Mouse (Mus musculus) gastrocnemius, postnatal 4 days (tissue): Measurements from ENCODE around the gene Zfp277. TPM values are rescaled to one million over a fixed set of nuclear protein-coding genes. Genes with fewer than 3 reads are reported as not detected.

ENCODE experiments used
- DNase-seq, 2 experiments: peaks; one replicate each; pipeline ENCODE4 v3.0.0; 2021 to 2022; ENCODE audit warnings: low spot score in 2 of 2, mixed read lengths in 2 of 2
- long read RNA-seq, 2 experiments: library from polyadenylated mRNA; stranded (forward); transcript quantifications; one replicate each; pipeline ENCODE4 v2.0.0; 2021
- total RNA-seq, 2 experiments: library from RNA; stranded (reverse); gene quantifications; 2 replicates each; pipeline ENCODE4 v1.2.3; 2021

Gene Zfp277
- total RNA-seq, result 10 to 100 TPM; 14.8 to 17.9 TPM
- long read RNA-seq, experiment 1, transcript Zfp277-201 (12 exons, 2,188 nt), result major isoform, 15 of 19 reads
- long read RNA-seq, experiment 1, partial matches to known transcripts, result 1 of 19 reads
- long read RNA-seq, experiment 1, other reads (novel, unspliced or antisense), result 3 of 19 reads
- long read RNA-seq, experiment 2, transcript Zfp277-201 (12 exons, 2,188 nt), result major isoform, 15 of 24 reads
- long read RNA-seq, experiment 2, partial matches to known transcripts, result 5 of 24 reads
- long read RNA-seq, experiment 2, other reads (novel, unspliced or antisense), result 4 of 24 reads

DNA sequence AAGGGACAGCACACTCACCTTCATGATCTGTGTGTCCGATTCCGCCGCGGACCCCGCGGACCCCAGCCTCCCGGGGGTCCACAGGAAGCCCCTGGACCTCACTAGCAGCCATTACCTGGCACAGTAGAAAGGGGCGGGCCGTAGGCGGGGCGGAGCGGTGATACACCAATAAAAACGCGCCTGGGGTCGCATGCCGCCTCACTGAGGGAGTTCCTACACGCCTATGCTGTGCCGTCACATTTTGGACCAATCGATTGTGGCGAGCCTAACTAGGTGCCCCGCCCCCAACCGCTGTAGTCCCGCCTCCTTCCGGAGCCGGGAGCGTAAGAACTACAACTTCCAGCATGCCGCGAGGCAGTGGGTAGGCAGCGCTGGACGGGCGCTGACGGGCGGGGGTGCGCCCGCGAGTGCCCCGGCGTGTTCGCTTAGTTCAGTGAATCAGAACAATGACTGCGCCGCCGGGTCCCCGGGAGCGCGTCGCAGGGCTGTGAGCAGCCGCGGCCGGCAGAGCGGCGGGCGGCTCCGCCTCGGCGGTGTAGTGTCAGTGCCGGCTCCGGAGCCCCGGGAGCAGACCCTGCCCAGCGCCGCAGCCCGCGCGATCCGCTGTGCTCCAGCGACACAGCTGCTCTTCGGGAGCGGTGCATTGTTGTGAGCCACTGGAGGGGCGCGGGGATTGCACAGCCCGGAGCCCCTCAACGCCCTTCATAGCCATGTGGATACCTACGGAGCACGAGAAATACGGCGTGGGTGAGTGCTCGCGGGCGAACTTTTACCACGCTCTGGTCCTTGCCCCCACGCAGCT lies at the start of gene Zfp277, which contains the start of gene Dock4:
Gene Zfp277, minus strand, starts transcription at position 255 of the 802 bp plus-strand sequence.
Gene Dock4, plus strand, starts transcription at position 305 of the 802 bp plus-strand sequence.
- peak; percentile 93 to 99 for DNase-seq

DNA sequence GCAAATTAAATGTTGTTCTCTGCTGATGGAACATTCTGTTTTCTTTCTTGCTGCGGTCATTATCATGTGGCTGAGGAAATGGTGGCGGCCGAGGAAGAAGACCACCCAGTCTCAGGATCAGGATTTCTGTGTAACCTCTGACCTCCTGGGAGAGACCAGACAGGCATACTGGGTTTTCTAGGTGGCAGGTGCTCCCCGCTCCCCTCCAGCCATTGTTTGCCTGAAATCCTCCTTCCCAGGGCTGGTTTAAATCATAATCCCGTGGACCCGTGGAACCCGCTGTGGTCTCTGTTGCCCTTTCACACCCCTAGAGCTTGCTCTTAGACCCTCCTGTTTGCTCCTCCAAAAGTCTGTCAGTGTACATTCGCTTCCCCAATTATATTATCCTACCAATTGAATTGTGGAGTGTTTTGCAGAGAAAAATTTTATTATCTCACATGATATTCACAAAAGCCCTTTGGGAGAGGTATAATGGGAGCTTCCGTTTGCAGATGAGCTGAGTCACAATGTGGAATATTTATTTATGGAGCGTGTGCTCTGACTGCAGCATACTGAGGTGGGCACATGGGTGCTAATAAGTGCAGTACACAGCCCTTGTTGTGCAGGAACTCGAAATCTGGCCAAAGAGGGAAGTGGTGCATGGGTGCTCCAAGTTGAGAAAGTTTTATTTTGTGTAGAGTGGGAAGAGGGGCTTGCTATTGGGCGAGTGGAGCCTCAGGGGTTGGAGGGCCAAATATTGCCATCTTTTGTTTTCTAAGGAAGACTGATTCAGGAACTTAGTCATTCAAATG lies 40.5 kb upstream of the Zfp277 start:
- DNase-seq, result no peak

GRCm38 (mm10) chr12:40485210-40485609 lies 39.5 kb upstream of the Zfp277 start:
- DNase-seq, result no peak

- DNase-seq, result no peak
Measured at GRCm38 (mm10) chr12:40484224-40484623, 38.5 kb upstream of the Zfp277 start.

DNA sequence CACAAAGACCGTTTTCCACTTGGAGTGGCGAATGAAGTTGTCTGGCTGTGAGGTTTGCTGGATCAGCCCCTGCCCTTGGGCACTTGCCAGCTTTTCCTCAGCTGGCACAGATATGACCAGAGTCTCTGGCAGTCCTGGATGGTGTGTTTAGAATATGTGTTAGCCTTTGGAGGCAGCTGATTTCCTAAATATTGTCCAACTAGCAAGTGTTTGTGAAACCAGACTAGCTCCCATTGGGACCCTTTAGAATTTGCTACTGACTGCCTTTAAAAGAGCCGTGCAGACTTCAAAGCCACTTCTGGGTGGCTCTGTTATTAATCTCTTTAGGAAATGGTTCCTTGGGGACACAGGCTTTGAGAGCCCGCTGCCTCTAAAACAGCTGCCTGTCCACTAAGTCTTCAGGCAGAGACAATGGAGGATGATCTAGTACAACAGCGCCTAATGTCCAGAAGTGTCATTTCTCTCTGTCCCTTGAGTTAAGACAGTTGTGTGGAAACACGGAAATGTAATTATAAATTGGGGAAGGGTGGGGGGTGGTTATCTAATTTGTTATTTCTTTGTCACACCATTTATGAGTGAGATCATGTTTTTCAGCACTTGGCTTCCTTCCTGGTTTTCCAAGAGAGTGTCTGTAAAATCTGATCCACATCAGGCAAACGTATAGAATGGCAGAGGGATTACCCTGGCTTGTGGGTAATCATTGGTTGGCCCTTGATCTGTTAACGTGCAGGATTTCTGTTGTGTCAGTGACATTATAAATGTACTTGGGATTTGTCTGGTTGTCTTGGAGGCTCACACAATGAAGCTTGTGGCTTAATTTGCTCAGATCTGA lies 32.1 kb upstream of the Zfp277 start:
- DNase-seq, result peak in 1 of 2 experiments; percentile 29

DNA sequence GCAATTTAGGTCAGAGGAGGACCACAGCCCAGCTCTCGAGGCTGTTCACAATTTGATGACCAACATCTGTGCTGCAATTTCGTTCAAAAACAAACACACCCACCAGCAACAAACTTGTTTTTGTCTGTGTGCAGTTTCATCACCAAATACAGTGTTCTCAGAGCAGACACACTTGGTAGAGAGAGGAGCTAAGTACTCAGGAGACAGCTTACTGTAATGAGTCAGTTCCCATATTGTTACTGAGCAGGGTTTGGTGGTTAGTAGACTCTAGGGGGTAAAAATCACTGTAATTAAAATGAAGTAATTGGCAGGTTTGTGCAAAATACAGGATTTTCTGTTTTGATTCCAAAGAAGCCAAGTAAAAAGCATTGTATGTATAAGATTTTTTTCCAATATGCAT lies 28.0 kb upstream of the Zfp277 start:
- no peak for DNase-seq

- DNase-seq, result no peak
Measured at GRCm38 (mm10) chr12:40471649-40472399, 26.1 kb upstream of the Zfp277 start.

GRCm38 (mm10) chr12:40469009-40469408 lies 23.3 kb upstream of the Zfp277 start:
- no peak for DNase-seq

- no peak for DNase-seq
Measured at GRCm38 (mm10) chr12:40468235-40468634, 22.5 kb upstream of the Zfp277 start.

DNA sequence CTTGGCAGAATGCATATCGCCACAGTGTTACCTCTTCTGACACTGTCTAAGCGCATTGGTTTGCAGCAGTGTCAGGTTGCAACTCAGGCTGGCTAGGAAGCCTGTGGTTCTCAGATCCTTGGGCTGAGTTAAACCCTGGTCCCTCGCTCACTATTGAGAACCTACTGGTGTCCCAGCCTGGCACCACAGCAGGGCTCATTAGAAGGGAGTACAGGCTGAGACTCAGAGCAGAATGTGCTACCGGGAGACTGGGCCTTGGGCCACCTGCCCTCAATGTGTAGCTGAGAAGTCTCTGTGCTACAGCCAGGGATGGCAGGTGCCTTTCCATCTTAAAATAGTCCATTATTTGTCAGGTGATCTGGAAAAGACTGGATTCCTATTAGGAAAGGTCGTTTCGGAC lies 18.6 kb upstream of the Zfp277 start:
- DNase-seq, result no peak

GRCm38 (mm10) chr12:40463828-40464227 lies 18.1 kb upstream of the Zfp277 start:
- no peak for DNase-seq

GRCm38 (mm10) chr12:40462693-40463235 lies 17.1 kb upstream of the Zfp277 start:
- DNase-seq, result no peak

GRCm38 (mm10) chr12:40459673-40460265 lies 14.1 kb upstream of the Zfp277 start:
- no peak for DNase-seq

GRCm38 (mm10) chr12:40458977-40459376 lies 13.3 kb upstream of the Zfp277 start:
- DNase-seq, result no peak

DNA sequence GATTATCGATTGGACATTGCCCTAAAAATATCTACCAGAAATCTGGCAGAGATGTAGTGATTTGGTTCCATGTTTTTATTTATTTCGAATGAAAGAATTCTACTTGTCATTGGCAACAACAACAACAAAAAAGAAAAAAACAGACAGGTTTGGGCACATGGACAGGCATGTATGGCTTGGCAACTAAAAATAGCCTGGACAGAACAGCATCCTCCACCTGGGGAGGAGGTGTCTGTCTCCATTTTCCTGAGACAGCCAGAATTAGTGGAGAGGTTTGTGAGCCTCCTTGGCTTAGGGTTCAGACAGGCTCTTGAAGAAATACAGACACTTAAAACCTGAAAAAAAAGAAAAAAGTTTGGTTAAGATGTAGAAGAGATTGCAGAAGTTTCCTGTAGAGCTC lies 10.8 kb upstream of the Zfp277 start:
- DNase-seq, result no peak

GRCm38 (mm10) chr12:40449119-40449795 lies 3.6 kb upstream of the Zfp277 start:
- no peak for DNase-seq

- no peak for DNase-seq
Measured at GRCm38 (mm10) chr12:40447561-40448355, 2.1 kb upstream of the Zfp277 start.
